Mouse (Mus musculus): ENCODE results near the gene Nupr1.

Gene Nupr1

GRCm38 (mm10) chr7:126630824-126631518, at the start of gene Nupr1:
Nupr1 (minus strand) TSS chr7:126630861.
- in situ Hi-C loops (cut with MboI, MseI): loop anchor here in 1 of 2 experiments (10.0 kb wide), 1 partner anchor 56 kb away; no protein-coding TSS in a partner anchor

- in situ Hi-C loops (cut with MboI, MseI): no loop called here
Observed at GRCm38 (mm10) chr7:126679683-126680082, 49.0 kb upstream of the Nupr1 start.

GRCm38 (mm10) chr7:126678545-126679341, 48.1 kb upstream of the Nupr1 start:
- in situ Hi-C loops (cut with MboI, MseI): no loop called here

- in situ Hi-C loops (cut with MboI, MseI): no loop called here
Observed at GRCm38 (mm10) chr7:126676631-126677220, 46.1 kb upstream of the Nupr1 start.

- in situ Hi-C loops (cut with MboI, MseI): no loop called here
Observed at GRCm38 (mm10) chr7:126676207-126676606, 45.5 kb upstream of the Nupr1 start, which contains the start of gene Sult1a1. Sult1a1 (minus strand) TSS chr7:126676432.

GRCm38 (mm10) chr7:126675104-126675503, 44.4 kb upstream of the Nupr1 start:
- in situ Hi-C loops (cut with MboI, MseI): no loop called here

GRCm38 (mm10) chr7:126672111-126672510, 41.5 kb upstream of the Nupr1 start:
- in situ Hi-C loops (cut with MboI, MseI): no loop called here

- in situ Hi-C loops (cut with MboI, MseI): no loop called here
Observed at GRCm38 (mm10) chr7:126670152-126670551, 39.5 kb upstream of the Nupr1 start.

- in situ Hi-C loops (cut with MboI, MseI): no loop called here
Observed at GRCm38 (mm10) chr7:126668452-126668851, 37.8 kb upstream of the Nupr1 start.

GRCm38 (mm10) chr7:126667495-126668090, 36.9 kb upstream of the Nupr1 start:
- in situ Hi-C loops (cut with MboI, MseI): no loop called here

- in situ Hi-C loops (cut with MboI, MseI): no loop called here
Observed at GRCm38 (mm10) chr7:126665269-126665668, 34.6 kb upstream of the Nupr1 start.

- in situ Hi-C loops (cut with MboI, MseI): no loop called here
Observed at GRCm38 (mm10) chr7:126663646-126664045, 33.0 kb upstream of the Nupr1 start.

GRCm38 (mm10) chr7:126659771-126660170, 29.1 kb upstream of the Nupr1 start:
- in situ Hi-C loops (cut with MboI, MseI): loop anchor here (5.0 to 10.0 kb wide), 3 partner anchors 33 to 1325 kb away; partner anchors contain the start of gene Fbrs (in 1 of the 2)

GRCm38 (mm10) chr7:126657522-126657921, 26.9 kb upstream of the Nupr1 start:
- in situ Hi-C loops (cut with MboI, MseI): loop anchor here (5.0 to 10.0 kb wide), 3 partner anchors 35 to 1327 kb away; partner anchors contain the start of gene Fbrs (in 1 of the 2)

GRCm38 (mm10) chr7:126655695-126656094, 25.0 kb upstream of the Nupr1 start:
- in situ Hi-C loops (cut with MboI, MseI): loop anchor here (5.0 to 10.0 kb wide), 3 partner anchors 37 to 1329 kb away; partner anchors contain the start of gene Fbrs (in 1 of the 2)

- in situ Hi-C loops (cut with MboI, MseI): loop anchor here (10.0 kb wide), 2 partner anchors 821 to 1331 kb away; partner anchors contain the start of gene Fbrs (in 1 of the 2)
Observed at GRCm38 (mm10) chr7:126653991-126654390, 23.3 kb upstream of the Nupr1 start.

GRCm38 (mm10) chr7:126650852-126651251, 20.2 kb upstream of the Nupr1 start:
- in situ Hi-C loops (cut with MboI, MseI): loop anchor here (10.0 kb wide), 2 partner anchors 824 to 1334 kb away; partner anchors contain the start of gene Fbrs (in 1 of the 2)

- in situ Hi-C loops (cut with MboI, MseI): loop anchor here (5.0 to 10.0 kb wide), 3 partner anchors 43 to 1335 kb away; partner anchors contain the start of gene Fbrs (in 1 of the 2)
Observed at GRCm38 (mm10) chr7:126649231-126650051, 18.8 kb upstream of the Nupr1 start, which contains the start of gene Sgf29. Sgf29 (plus strand) TSS chr7:126649309.

GRCm38 (mm10) chr7:126648486-126648885, 17.8 kb upstream of the Nupr1 start:
- in situ Hi-C loops (cut with MboI, MseI): loop anchor here in 1 of 2 experiments (5.0 kb wide), 1 partner anchor 44 kb away; no protein-coding TSS in a partner anchor

- in situ Hi-C loops (cut with MboI, MseI): loop anchor here in 1 of 2 experiments (5.0 kb wide), 1 partner anchor 47 kb away; no protein-coding TSS in a partner anchor
Observed at GRCm38 (mm10) chr7:126645708-126646107, 15.0 kb upstream of the Nupr1 start.

All from T-helper 17 cell (primary cell).